Mouse (Mus musculus): ENCODE data around the gene Zmynd8.

GRCm38 (mm10) chr2:165820504-165821095 lies 78.2 kb downstream of the Zmynd8 start:
- TF ChIP-seq CTCF (IDR thresholded peaks at IDR 0.05; ENCODE audit: borderline replicate concordance, insufficient read depth, low read length) (no peak), POLR2A (IDR thresholded peaks at IDR 0.05; ENCODE audit: low read depth, low read length) (no peak)

Measured in embryonic fibroblast, embryonic 13.5 days (primary cell).